Mouse (Mus musculus): Measurements from ENCODE around the gene Dcbld1.

Dcbld1 gene

DNA sequence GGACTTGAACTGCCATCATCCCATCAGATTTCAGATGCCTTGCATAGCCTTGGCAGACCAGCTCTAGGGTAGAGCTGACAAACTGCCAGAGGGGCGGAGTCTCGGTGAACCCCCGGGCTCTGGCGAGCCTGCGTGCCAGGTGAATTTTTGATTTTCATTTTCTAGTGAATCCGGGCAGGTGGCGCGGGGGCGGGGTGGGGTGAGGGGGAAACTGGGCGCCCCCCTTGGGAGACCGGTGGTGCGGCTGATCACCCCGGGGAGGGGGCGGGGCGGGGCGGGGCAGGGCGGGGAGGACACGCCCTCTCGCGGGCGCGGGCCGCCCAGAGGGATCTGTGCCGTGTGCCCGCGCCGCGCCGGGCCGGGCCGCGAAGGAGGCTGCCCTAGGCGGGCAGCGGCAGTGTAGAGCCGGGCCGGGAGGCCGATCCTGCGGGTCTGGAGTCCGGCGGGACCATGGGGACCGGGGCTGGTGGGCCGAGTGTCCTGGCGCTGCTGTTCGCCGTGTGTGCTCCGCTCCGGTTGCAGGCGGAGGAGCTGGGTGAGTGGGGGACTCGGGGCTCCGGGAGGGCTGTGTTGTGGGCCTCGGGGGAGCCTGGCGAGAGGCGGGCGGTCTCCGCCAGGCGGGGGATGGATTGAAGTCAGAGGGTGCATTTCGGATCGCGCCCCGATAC is at the start of gene Dcbld1:
Gene Dcbld1, plus strand, starts transcription at position 319 of the 668 bp plus-strand sequence.
- peak; percentile 26 to 71 for DNase-seq (ENCODE audit: low spot score in 2 of 2)

- DNase-seq (ENCODE audit: low spot score in 2 of 2): no peak
These were observed 47.5 kb upstream of the Dcbld1 start for GRCm38 (mm10) chr10:52185900-52186299.

DNA sequence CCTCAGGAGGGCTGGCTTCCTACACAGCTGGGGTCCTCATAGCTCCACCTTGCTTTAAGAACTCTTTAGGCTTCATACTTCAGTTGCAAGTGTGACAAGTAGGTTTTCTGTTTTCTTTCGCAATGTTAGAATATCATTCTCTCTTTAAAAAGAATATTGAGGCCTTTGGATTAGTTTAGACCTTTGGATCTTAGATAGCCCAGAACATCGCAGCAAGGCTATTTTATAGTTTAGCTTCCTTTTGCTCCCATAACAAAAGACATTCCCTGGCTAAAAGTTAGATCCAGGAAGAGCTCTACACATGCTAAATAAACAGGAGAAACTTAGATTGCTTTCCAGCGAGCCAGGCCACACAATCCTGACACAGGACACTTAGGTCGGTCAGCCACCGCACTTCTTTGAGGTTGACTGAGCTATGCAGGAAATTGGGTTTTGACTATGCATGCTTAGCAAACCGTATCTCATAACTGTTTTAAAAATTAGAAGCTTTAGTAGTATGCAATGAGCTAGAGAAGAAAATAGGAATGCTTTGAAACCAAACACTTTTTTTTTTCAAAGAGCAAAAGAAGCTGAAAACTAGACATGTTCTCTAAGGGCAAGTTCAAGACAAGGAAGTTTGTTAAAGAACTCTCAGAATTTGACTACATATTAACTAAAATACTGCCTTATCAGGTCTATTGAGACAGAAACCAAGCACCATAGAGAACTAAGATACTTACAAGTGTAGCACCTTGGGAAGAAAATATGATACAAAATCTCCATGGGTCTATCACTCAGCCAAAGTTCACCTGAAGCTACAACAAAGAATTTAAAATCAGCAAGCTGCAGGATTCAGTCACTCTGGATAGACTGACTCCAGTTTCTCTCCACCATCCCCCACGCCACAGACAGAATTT is 38.2 kb upstream of the Dcbld1 start, which contains the start of gene Ros1:
Gene Ros1, minus strand, starts transcription at position 288 of the 896 bp plus-strand sequence.
- no peak for DNase-seq (ENCODE audit: low spot score in 2 of 2)

DNA sequence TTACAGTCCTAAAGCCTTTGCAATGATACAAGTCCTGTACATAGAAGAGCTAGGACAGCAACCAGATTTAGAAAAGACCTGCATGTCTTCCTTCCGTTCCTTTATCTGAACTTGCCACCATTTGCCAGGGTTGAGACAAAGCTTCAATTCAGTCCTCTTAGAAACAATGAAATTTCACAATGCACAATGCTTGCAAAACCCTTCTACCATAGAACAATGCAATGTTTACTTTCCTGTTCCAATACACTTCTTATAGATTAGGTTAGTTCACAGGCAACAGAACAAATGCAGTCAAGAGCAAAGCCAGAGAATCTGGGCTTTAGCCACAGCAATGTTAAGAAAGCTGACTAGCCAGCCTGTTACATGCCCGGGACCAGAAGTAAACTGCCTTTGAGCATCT is 29.4 kb upstream of the Dcbld1 start:
- no peak for DNase-seq (ENCODE audit: low spot score in 2 of 2)

GRCm38 (mm10) chr10:52215267-52215818 is 18.1 kb upstream of the Dcbld1 start:
- DNase-seq (ENCODE audit: low spot score in 2 of 2): no peak

- peak in 1 of 2 experiments; percentile 62 for DNase-seq (ENCODE audit: low spot score in 2 of 2)
These were observed 16.4 kb upstream of the Dcbld1 start for GRCm38 (mm10) chr10:52216797-52217563.

DNA sequence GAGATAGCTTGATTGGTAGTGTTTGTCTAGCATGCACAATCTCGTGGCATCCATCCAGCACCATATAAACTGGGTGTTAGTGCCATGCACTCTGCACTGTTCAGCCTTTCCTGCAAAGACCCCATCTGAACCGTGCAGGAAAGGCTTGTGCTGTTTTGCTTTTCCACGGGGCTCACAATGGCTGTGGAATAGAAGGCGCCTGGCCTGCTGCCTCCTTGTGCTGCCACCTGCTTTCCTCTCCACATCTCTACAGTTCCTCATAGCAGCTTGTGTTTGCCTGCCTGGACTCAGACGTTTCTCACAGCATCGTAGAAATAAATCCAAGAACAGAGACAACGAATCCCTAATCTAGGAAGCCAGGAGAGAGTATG is 15.9 kb upstream of the Dcbld1 start:
- no peak for DNase-seq (ENCODE audit: low spot score in 2 of 2)

- no peak for DNase-seq (ENCODE audit: low spot score in 2 of 2)
These were observed 13.8 kb upstream of the Dcbld1 start for GRCm38 (mm10) chr10:52219600-52219999.

GRCm38 (mm10) chr10:52232196-52233176 is 933 bp upstream of the Dcbld1 start:
- peak; percentile 4 to 38 for DNase-seq (ENCODE audit: low spot score in 2 of 2)

- peak in 1 of 2 experiments; percentile 34 for DNase-seq (ENCODE audit: low spot score in 2 of 2)
These were observed 692 bp downstream of the Dcbld1 start for GRCm38 (mm10) chr10:52233969-52234653.

- DNase-seq (ENCODE audit: low spot score in 2 of 2): no peak
These were observed 1.2 kb downstream of the Dcbld1 start for GRCm38 (mm10) chr10:52234654-52234981.

GRCm38 (mm10) chr10:52235461-52235860 is 2.0 kb downstream of the Dcbld1 start:
- no peak for DNase-seq (ENCODE audit: low spot score in 2 of 2)

DNA sequence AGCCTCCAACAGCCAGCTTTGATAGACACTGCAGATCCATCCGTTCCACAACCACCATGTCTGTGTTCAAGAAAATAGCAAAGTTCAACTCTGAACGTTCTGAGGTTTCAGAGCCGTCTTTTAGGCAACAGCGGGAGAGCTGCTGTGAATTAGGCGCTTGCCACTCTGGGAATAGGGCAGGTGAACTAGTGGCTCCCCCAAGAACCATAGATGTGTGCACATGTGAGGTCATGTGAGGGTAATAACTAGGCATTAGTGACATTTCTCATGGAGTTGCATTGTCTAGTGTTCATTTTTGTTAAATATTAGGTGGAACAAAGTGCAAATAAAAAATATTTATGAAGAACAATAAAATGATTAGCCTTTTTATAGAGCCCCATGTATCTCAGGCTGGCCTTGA is 8.6 kb downstream of the Dcbld1 start:
- no peak for DNase-seq (ENCODE audit: low spot score in 2 of 2)

GRCm38 (mm10) chr10:52242680-52243323 is 9.4 kb downstream of the Dcbld1 start:
- no peak for DNase-seq (ENCODE audit: low spot score in 2 of 2)

- DNase-seq (ENCODE audit: low spot score in 2 of 2): no peak
These were observed 12.8 kb downstream of the Dcbld1 start for GRCm38 (mm10) chr10:52246207-52246606.

DNA sequence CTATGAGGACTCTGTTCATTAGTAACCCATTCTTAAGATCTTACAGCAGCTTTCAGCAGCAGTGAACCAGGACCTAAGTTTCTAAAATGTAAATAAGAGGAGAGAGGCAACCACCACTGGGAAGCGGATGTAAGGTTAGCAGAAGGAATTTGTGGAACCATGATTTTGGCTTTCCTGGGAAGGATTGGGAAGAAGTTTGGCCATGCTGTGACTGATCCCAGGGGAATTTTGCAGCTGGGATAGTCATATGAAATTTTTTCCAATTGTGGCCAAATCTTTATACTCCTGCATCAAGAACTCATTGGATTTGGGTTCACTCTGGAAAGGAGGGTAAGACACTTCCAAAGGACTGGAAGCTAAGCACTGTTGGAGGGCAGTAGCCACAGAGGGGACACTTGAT is 18.8 kb downstream of the Dcbld1 start:
- no peak for DNase-seq (ENCODE audit: low spot score in 2 of 2)

- no peak for DNase-seq (ENCODE audit: low spot score in 2 of 2)
These were observed 20.0 kb downstream of the Dcbld1 start for GRCm38 (mm10) chr10:52253426-52253825.

DNA sequence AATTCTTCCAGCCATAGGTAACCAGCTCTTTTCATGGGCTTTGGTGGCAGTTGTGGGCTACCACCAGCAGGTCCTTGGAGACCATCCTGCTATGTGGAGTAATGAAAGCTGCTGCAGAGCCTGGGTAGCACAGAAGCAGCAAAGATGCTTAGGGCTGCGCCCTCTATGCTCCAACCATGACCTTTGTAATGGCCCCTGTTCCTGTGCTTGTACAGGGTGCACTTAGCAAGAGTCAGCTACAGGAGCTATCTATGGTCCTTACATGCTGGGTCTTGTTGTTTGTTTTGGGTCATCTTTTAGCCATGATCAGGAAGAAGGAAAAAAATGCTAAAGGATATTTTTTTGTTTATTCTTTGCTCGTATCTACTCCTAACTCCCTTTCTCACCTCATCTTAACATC is 24.3 kb downstream of the Dcbld1 start:
- DNase-seq (ENCODE audit: low spot score in 2 of 2): no peak

DNA sequence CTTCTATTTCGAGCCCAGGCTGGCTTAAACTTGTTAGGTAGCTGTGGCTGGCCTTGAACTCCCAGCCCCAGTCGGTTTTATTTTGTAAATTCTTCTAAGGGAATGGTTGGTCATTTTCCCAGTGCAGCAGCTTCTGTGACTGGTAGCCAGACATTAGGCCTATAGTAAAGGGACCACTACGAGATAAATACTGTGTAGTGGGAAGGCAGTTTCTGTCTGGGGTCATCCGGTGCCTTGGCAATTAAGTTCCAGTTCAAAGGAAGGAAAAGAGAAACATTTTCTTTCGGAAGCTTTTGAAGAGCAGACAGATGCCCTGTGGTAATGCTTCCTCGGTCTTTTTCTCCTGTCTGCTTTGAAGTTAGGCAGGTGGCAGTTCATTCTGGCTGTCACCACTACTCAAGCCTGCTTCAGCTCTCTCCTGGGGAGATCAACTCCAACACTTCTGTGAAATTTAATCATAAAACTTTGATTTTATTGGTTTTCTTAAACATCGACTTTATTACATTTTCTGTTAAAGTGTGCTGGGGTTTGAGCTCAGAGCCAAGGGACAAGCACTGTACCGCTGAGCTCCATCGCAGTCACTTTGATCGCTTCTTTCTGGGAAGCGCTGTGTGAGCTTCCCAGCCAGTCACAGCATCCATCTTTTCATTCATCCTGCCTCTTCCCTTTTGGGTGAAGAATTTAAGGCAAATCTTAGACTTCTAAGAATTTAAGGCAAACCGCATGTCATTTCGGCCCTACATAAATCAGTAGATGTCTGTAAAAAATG is 24.9 kb downstream of the Dcbld1 start:
- DNase-seq (ENCODE audit: low spot score in 2 of 2): no peak

Data from spleen, postnatal 10 days (tissue).